Mouse (Mus musculus) lung, embryonic 16.5 days (tissue): ENCODE results near the gene Unc80. TPM values are rescaled to one million over a fixed set of nuclear protein-coding genes. Genes with fewer than 3 reads are reported as not detected.

ENCODE experiments used
- ATAC-seq: fragments of 200-750 bp; cut with Nextera tagmentation; 2 replicates; pipeline ENCODE4 v1.8.0; 2017; ENCODE audit warnings: low read depth, mild to moderate bottlenecking, moderate library complexity
- H3K27ac ChIP-seq: fragments of 300-500 bp; sonication (generic); 2 replicates; pipeline ENCODE4 v1.5.1; 2014; ENCODE audit warnings: mild to moderate bottlenecking, control low read depth, low read length
- H3K27me3 ChIP-seq: fragments of 300-500 bp; sonication (generic); 2 replicates; pipeline ENCODE4 v1.6.1; 2014; ENCODE audit warnings: low read depth, low read length, mixed read lengths; ENCODE audit not compliant: control insufficient read depth, insufficient read depth
- H3K36me3 ChIP-seq: fragments of 300-500 bp; sonication (generic); 2 replicates; pipeline ENCODE4 v1.6.1; 2014; ENCODE audit warnings: low read length; ENCODE audit not compliant: control insufficient read depth, insufficient read depth
- H3K4me1 ChIP-seq: fragments of 300-500 bp; sonication (generic); replicated peaks from 2 replicates; pipeline ENCODE4 v1.6.1; 2014; ENCODE audit warnings: low read length, mixed read lengths; ENCODE audit not compliant: control insufficient read depth, insufficient read depth
- H3K4me2 ChIP-seq: fragments of 300-500 bp; sonication (generic); 2 replicates; pipeline ENCODE4 v1.6.1; 2014; ENCODE audit warnings: low read depth, low read length, control low read depth
- H3K4me3 ChIP-seq: fragments of 300-500 bp; sonication (generic); 2 replicates; pipeline ENCODE4 v1.5.1; 2014; ENCODE audit warnings: mild to moderate bottlenecking, low read length, control low read depth
- H3K9ac ChIP-seq: fragments of 300-500 bp; sonication (generic); 2 replicates; pipeline ENCODE4 v1.6.1; 2014; ENCODE audit warnings: low read length, control low read depth
- H3K9me3 ChIP-seq: fragments of 300-500 bp; sonication (generic); 2 replicates; pipeline ENCODE4 v1.6.1; 2016; ENCODE audit warnings: low read length; ENCODE audit not compliant: control insufficient read depth
- WGBS: fragments of 180-500 bp; shearing (Covaris S2); extraction: QIAGEN DNeasy Blood & Tissue Kit; methylation state at CpG from one replicate; pipeline ENCODE4 v1.1.7; 2014; 5-methylcytosine and 5-hydroxymethylcytosine counted together
- polyA plus RNA-seq: library from polyadenylated mRNA; unstranded; fragments of >200 nt; fragmentation: Nextera tagmentation; extraction: Ambion mirVana; gene quantifications from 2 replicates; pipeline ENCODE4 v1.2.1, GENCODE M21; 2015

Gene Unc80
- polyA plus RNA-seq, 1 experiment from 2014 or later = 0.51 TPM

- H3K9me3 ChIP-seq = no peaks in the 10 kb centered on the region
- no peak for ATAC-seq
- no peaks in the 10 kb centered on the region for H3K36me3 ChIP-seq
- H3K4me3 ChIP-seq = no peak overlapping the region
- 78% methylated on average over 2 of the region's 2 CpGs for WGBS
- H3K27ac ChIP-seq = no peak overlapping the region
- no peaks in the 10 kb centered on the region for H3K27me3 ChIP-seq
- H3K4me2 ChIP-seq = no peak overlapping the region
- H3K4me1 ChIP-seq = no peaks in the 10 kb centered on the region
- H3K9ac ChIP-seq = no peak overlapping the region
These were observed 94.2 kb downstream of the Unc80 start for GRCm38 (mm10) chr1:66562332-66562731.

- Histone ChIP-seq H3K4me1 (no peaks in the 10 kb centered on the region), H3K27ac (no peak overlapping the region), H3K36me3 (no peaks in the 10 kb centered on the region), H3K9me3 (no peaks in the 10 kb centered on the region), H3K27me3 (no peaks in the 10 kb centered on the region), H3K4me3 (no peak overlapping the region), H3K9ac (no peak overlapping the region), H3K4me2 (no peak overlapping the region)
- no peak for ATAC-seq
- WGBS = 85% methylated on average over 13 of the region's 13 CpGs
These were observed 101.6 kb downstream of the Unc80 start for GRCm38 (mm10) chr1:66569736-66570135.

GRCm38 (mm10) chr1:66597163-66597788 lies 129.1 kb downstream of the Unc80 start:
- Histone ChIP-seq H3K4me3 (no peak overlapping the region), H3K9me3 (no peaks in the 10 kb centered on the region), H3K9ac (no peak overlapping the region), H3K4me1 (no peaks in the 10 kb centered on the region), H3K4me2 (no peak overlapping the region), H3K27me3 (no peaks in the 10 kb centered on the region), H3K36me3 (no peaks in the 10 kb centered on the region), H3K27ac (no peak overlapping the region)
- ATAC-seq = no peak

- Histone ChIP-seq H3K9me3 (no peaks in the 10 kb centered on the region), H3K4me1 (0 out of 2 replicates have a peak, but pooled peaks cover 3% of the 10 kb centered on the region), H3K27ac (no peak overlapping the region), H3K4me2 (no peak overlapping the region), H3K27me3 (no peaks in the 10 kb centered on the region), H3K4me3 (no peak overlapping the region), H3K36me3 (no peaks in the 10 kb centered on the region), H3K9ac (no peak overlapping the region)
- WGBS = 67% methylated on average over 4 of the region's 4 CpGs
- ATAC-seq = peak; percentile 61
These were observed 140.1 kb downstream of the Unc80 start for GRCm38 (mm10) chr1:66608304-66608703.

- Histone ChIP-seq H3K36me3 (no peaks in the 10 kb centered on the region), H3K4me2 (no peak overlapping the region), H3K9ac (no peak overlapping the region), H3K9me3 (no peaks in the 10 kb centered on the region), H3K4me3 (no peak overlapping the region), H3K27ac (0 out of 2 replicates have a peak overlapping the region, but pooled peaks have one; percentile 6), H3K27me3 (no peaks in the 10 kb centered on the region), H3K4me1 (peaks cover 4% of the 10 kb centered on the region; the same call in 1 of the 2 replicates)
- WGBS = 13% methylated on average over 2 of the region's 2 CpGs
- peak; percentile 57; the same call in 1 of the 2 replicates for ATAC-seq
These were observed 149.0 kb downstream of the Unc80 start for GRCm38 (mm10) chr1:66617188-66617587.

- H3K27me3 ChIP-seq = no peaks in the 10 kb centered on the region
- 22% methylated on average over 2 of the region's 2 CpGs for WGBS
- no peak for ATAC-seq
These were observed 170.0 kb downstream of the Unc80 start for GRCm38 (mm10) chr1:66638177-66638576.

GRCm38 (mm10) chr1:66646894-66647293 lies 178.7 kb downstream of the Unc80 start:
- no peak overlapping the region for H3K4me3 ChIP-seq
- no peak for ATAC-seq
- H3K9ac ChIP-seq = no peak overlapping the region
- no peak overlapping the region for H3K4me2 ChIP-seq
- no peaks in the 10 kb centered on the region for H3K36me3 ChIP-seq
- no peaks in the 10 kb centered on the region; the same call in 1 of the 2 replicates for H3K4me1 ChIP-seq
- no peaks in the 10 kb centered on the region for H3K9me3 ChIP-seq
- no peaks in the 10 kb centered on the region for H3K27me3 ChIP-seq
- no peak overlapping the region for H3K27ac ChIP-seq

More at GRCm38 (mm10) chr1:66638177-66638576, 170.0 kb downstream of the Unc80 start:
- no peak overlapping the region for H3K27ac ChIP-seq
- H3K9me3 ChIP-seq = no peaks in the 10 kb centered on the region
- H3K9ac ChIP-seq = no peak overlapping the region
- H3K4me2 ChIP-seq = no peak overlapping the region
- H3K36me3 ChIP-seq = no peaks in the 10 kb centered on the region
- H3K4me3 ChIP-seq = no peak overlapping the region
- no peaks in the 10 kb centered on the region for H3K4me1 ChIP-seq

GRCm38 (mm10) chr1:66649568-66649967 lies 181.4 kb downstream of the Unc80 start:
- Histone ChIP-seq H3K4me3 (no peak overlapping the region), H3K9me3 (no peaks in the 10 kb centered on the region), H3K36me3 (no peaks in the 10 kb centered on the region), H3K9ac (no peak overlapping the region), H3K4me2 (no peak overlapping the region), H3K27me3 (no peaks in the 10 kb centered on the region), H3K4me1 (no peaks in the 10 kb centered on the region; the same call in 1 of the 2 replicates), H3K27ac (no peak overlapping the region)
- 83% methylated on average over 6 of the region's 6 CpGs for WGBS
- ATAC-seq = no peak

GRCm38 (mm10) chr1:66650006-66650405 lies 181.8 kb downstream of the Unc80 start:
- ATAC-seq = no peak
- 47% methylated on average over 1 of the region's 1 CpGs for WGBS

More at GRCm38 (mm10) chr1:66650006-66650405, 181.8 kb downstream of the Unc80 start:
- H3K4me2 ChIP-seq = no peak overlapping the region
- H3K27ac ChIP-seq = no peak overlapping the region
- H3K27me3 ChIP-seq = no peaks in the 10 kb centered on the region
- no peaks in the 10 kb centered on the region for H3K9me3 ChIP-seq
- H3K4me1 ChIP-seq = peaks cover under 1% of the 10 kb centered on the region
- no peaks in the 10 kb centered on the region for H3K36me3 ChIP-seq
- no peak overlapping the region for H3K4me3 ChIP-seq
- no peak overlapping the region for H3K9ac ChIP-seq
